Mouse (Mus musculus) embryonic facial prominence, embryonic 11.5 days (tissue): ENCODE measurements around the gene Gm8113. TPM values are rescaled to one million over a fixed set of nuclear protein-coding genes. Genes with fewer than 3 reads are reported as not detected.
"Not testable (repeated sequence)": the region's sequence is repeated elsewhere in the genome, so short reads cannot be mapped to it uniquely, and the experiment has no call there.

ENCODE experiments used
- ATAC-seq: fragments of 200-750 bp; cut with Nextera tagmentation; replicated peaks from 2 replicates; pipeline ENCODE4 v1.8.0; 2017; ENCODE audit warnings: low read depth; ENCODE audit not compliant: insufficient number of reproducible peaks, low FRiP score, low TSS enrichment
- DNase-seq: peaks from one replicate; pipeline ENCODE4 v3.0.0-alpha.2; 2015; ENCODE audit warnings: low spot score
- H3K27ac ChIP-seq: fragments of 300-500 bp; sonication (generic); replicated peaks from 2 replicates; pipeline ENCODE4 v1.5.1; 2014; ENCODE audit warnings: mild to moderate bottlenecking, low read depth, low read length, control low read depth
- H3K27me3 ChIP-seq: fragments of 300-500 bp; sonication (generic); 2 replicates; pipeline ENCODE4 v1.6.1; 2014; ENCODE audit warnings: mild to moderate bottlenecking, low read length, moderate library complexity, mixed read lengths; ENCODE audit not compliant: control insufficient read depth, insufficient read depth
- H3K36me3 ChIP-seq: fragments of 300-500 bp; sonication (generic); replicated peaks from 2 replicates; pipeline ENCODE4 v1.6.1; 2014; ENCODE audit warnings: low read depth, mild to moderate bottlenecking, low read length, moderate library complexity, mixed read lengths; ENCODE audit not compliant: control insufficient read depth, insufficient read depth
- H3K4me1 ChIP-seq: fragments of 300-500 bp; sonication (generic); 2 replicates; pipeline ENCODE4 v1.6.1; 2014; ENCODE audit warnings: low read length, mixed read lengths; ENCODE audit not compliant: control insufficient read depth, insufficient read depth
- H3K4me2 ChIP-seq: fragments of 300-500 bp; sonication (generic); 2 replicates; pipeline ENCODE4 v1.6.1; 2014; ENCODE audit warnings: low read depth, mild to moderate bottlenecking, control low read depth, low read length, moderate library complexity
- H3K4me3 ChIP-seq: fragments of 300-500 bp; sonication (generic); 2 replicates; pipeline ENCODE4 v1.5.1; 2014; ENCODE audit warnings: low read depth, low read length, control low read depth
- H3K9ac ChIP-seq: fragments of 300-500 bp; sonication (generic); replicated peaks from 2 replicates; pipeline ENCODE4 v1.6.1; 2014; ENCODE audit warnings: mild to moderate bottlenecking, control low read depth, low read length
- H3K9me3 ChIP-seq: fragments of 300-500 bp; sonication (generic); replicated peaks from 2 replicates; pipeline ENCODE4 v1.6.1; 2016; ENCODE audit warnings: mild to moderate bottlenecking, low read length, inconsistent platforms, mixed read lengths; ENCODE audit not compliant: control insufficient read depth
- WGBS: fragments of 180-500 bp; shearing (Covaris S2); extraction: QIAGEN DNeasy Blood & Tissue Kit; methylation state at CpG from one replicate; pipeline ENCODE4 v1.1.7; 2014; 5-methylcytosine and 5-hydroxymethylcytosine counted together
- polyA plus RNA-seq: library from polyadenylated mRNA; unstranded; fragments of >200 nt; fragmentation: Nextera tagmentation; extraction: Ambion mirVana; gene quantifications from 2 replicates; pipeline ENCODE4 v1.2.1, GENCODE M21; 2014

Gm8113 gene
- polyA plus RNA-seq = 14.2 and 16.7 TPM in 2 replicates

GRCm38 (mm10) chr14:43924688-43925403 is at the start of gene Gm8113:
TSS of gene Gm8113 (plus strand) at chr14:43925390.
- peak; percentile 94 for DNase-seq
- not testable (repeated sequence) for H3K4me1 ChIP-seq, H3K36me3 ChIP-seq

GRCm38 (mm10) chr14:43875417-43875816 is 49.8 kb upstream of the Gm8113 start, which contains the start of gene Ear1:
TSS of gene Ear1 (minus strand) at chr14:43875517.
- H3K4me3 ChIP-seq, H3K36me3 ChIP-seq, H3K4me1 ChIP-seq, H3K9me3 ChIP-seq, H3K27ac ChIP-seq, H3K4me2 ChIP-seq, H3K27me3 ChIP-seq, ATAC-seq, H3K9ac ChIP-seq, DNase-seq: not testable (repeated sequence)
- WGBS = 94% methylated on average over 2 of the region's 3 CpGs

More at GRCm38 (mm10) chr14:43924688-43925403, at the start of gene Gm8113:
- peak; percentile 94 for ATAC-seq
- Histone ChIP-seq H3K27ac (peak within 1 kb of the TSS; percentile 52), H3K9ac (peak within 1 kb of the TSS; percentile 67), H3K4me3 (peak within 1 kb of the TSS; percentile 40), H3K4me2 (peak within 1 kb of the TSS; percentile 30)
- H3K27me3 ChIP-seq, H3K9me3 ChIP-seq: not testable (repeated sequence)
- WGBS = 8% methylated on average over 10 of the region's 10 CpGs

GRCm38 (mm10) chr14:43877789-43878188 is 47.4 kb upstream of the Gm8113 start:
- H3K4me1 ChIP-seq, DNase-seq, H3K27ac ChIP-seq, H3K9me3 ChIP-seq, ATAC-seq, H3K27me3 ChIP-seq, H3K4me2 ChIP-seq, H3K4me3 ChIP-seq, H3K36me3 ChIP-seq, H3K9ac ChIP-seq: not testable (repeated sequence)
- 42% methylated on average over 1 of the region's 2 CpGs for WGBS

- not testable (repeated sequence) for H3K4me2 ChIP-seq, H3K27me3 ChIP-seq, ATAC-seq, H3K36me3 ChIP-seq, H3K4me1 ChIP-seq, H3K9ac ChIP-seq, DNase-seq, H3K4me3 ChIP-seq, H3K27ac ChIP-seq, H3K9me3 ChIP-seq
- 88% methylated on average over 5 of the region's 5 CpGs for WGBS
These were observed 45.1 kb upstream of the Gm8113 start for GRCm38 (mm10) chr14:43879966-43880545.

- ATAC-seq, H3K27me3 ChIP-seq, H3K4me3 ChIP-seq, H3K27ac ChIP-seq, H3K4me1 ChIP-seq, H3K4me2 ChIP-seq, H3K9me3 ChIP-seq, H3K36me3 ChIP-seq, DNase-seq, H3K9ac ChIP-seq: not testable (repeated sequence)
- 68% methylated on average over 1 of the region's 1 CpGs for WGBS
These were observed 39.0 kb upstream of the Gm8113 start for GRCm38 (mm10) chr14:43886235-43886634.

- H3K9ac ChIP-seq, H3K36me3 ChIP-seq, H3K27me3 ChIP-seq, H3K9me3 ChIP-seq, DNase-seq, H3K4me3 ChIP-seq, H3K27ac ChIP-seq, H3K4me2 ChIP-seq, ATAC-seq, H3K4me1 ChIP-seq: not testable (repeated sequence)
- 100% methylated on average over 1 of the region's 1 CpGs for WGBS
These were observed 33.9 kb upstream of the Gm8113 start for GRCm38 (mm10) chr14:43891288-43891687.

GRCm38 (mm10) chr14:43895357-43895756 is 29.8 kb upstream of the Gm8113 start:
- not testable (repeated sequence) for H3K9ac ChIP-seq, DNase-seq, ATAC-seq, H3K36me3 ChIP-seq, H3K27me3 ChIP-seq, H3K9me3 ChIP-seq, H3K4me1 ChIP-seq, H3K4me2 ChIP-seq, H3K4me3 ChIP-seq, H3K27ac ChIP-seq
- 36% methylated on average over 1 of the region's 2 CpGs for WGBS

- H3K4me2 ChIP-seq, H3K4me1 ChIP-seq, H3K27ac ChIP-seq, DNase-seq, H3K9me3 ChIP-seq, H3K27me3 ChIP-seq, H3K4me3 ChIP-seq, H3K9ac ChIP-seq, H3K36me3 ChIP-seq, ATAC-seq: not testable (repeated sequence)
- WGBS = 81% methylated on average over 3 of the region's 3 CpGs
These were observed 26.6 kb upstream of the Gm8113 start for GRCm38 (mm10) chr14:43898577-43898976.
